Mouse (Mus musculus): ENCODE measurements around the gene Ifitm3. TPM values are rescaled to one million over a fixed set of nuclear protein-coding genes. Genes with fewer than 3 reads are reported as not detected.

Gene Ifitm3
- polyA plus RNA-seq, 1 experiment from 2014 or later, result 26.0 TPM

DNA sequence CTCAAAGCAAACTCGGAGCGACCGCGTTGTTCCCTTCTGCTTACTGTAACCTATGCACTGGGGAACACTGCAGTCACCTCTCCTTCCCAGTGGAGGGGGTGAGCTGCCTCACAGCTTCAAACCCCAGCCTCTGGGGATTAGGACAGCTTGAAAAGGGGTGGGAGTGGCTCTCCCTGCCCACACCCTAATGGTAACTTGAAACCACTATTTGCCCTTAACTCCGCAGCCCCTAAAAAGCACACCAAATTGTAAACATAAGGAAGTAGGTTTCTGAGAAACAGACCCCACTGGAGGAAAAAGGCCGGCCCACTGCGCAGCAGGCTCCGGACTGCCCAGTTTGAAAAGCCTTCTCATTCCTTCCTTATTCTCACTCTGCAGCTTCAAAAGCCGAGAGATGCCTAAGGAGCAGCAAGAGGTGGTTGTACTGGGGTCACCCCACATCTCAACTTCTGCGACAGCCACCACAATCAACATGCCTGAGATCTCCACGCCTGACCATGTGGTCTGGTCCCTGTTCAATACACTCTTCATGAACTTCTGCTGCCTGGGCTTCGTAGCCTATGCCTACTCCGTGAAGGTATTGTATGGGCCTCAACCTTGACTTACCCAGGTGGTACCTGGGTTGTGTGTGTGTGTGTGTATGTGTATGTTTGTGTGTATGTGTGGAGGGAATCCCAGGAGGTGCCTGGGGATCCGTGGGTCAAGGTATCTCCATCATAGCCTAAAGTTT is 42.5 kb downstream of the Ifitm3 start:
- 9% methylated on average over 14 of the region's 14 CpGs for WGBS
- Histone ChIP-seq H3K4me2 (replicated peaks) (no peak overlapping the region), H3K4me3 (no peak overlapping the region), H3K27me3 (0 out of 2 replicates have a peak, but pooled peaks cover 7% of the 10 kb centered on the region), H3K9me3 (replicated peaks) (no peaks in the 10 kb centered on the region), H3K9ac (no peak overlapping the region; the same call in 1 of the 2 replicates), H3K4me1 (peaks cover 4% of the 10 kb centered on the region), H3K27ac (no peak overlapping the region), H3K36me3 (no peaks in the 10 kb centered on the region)
- ATAC-seq (ENCODE audit: low FRiP score), result no peak

DNA sequence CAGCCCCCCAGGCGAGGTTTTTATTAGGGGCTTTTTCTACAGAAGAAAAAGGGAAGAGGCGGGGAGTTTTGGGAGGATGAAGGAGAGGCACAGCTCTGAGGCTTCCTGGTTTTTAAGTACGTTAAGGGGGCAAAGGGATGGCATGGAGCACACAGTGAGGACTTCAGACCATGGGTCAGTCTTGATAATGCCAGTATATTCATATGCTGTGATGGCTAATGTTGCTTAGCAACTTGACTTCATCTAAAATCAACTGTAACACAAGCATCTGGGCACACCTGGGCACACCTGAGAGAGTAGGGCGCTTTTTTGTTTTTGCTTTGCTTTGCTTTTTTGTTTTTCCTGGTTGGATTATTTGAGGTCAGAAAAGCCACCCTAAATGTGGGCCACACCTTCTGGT is 43.6 kb downstream of the Ifitm3 start, which contains the start of gene Ifitm1:
Gene Ifitm1 (plus strand): TSS at position 301 of the 400 bp plus-strand sequence.
- H3K36me3 ChIP-seq, result no peaks in the 10 kb centered on the region
- ATAC-seq (ENCODE audit: low FRiP score), result no peak

DNA sequence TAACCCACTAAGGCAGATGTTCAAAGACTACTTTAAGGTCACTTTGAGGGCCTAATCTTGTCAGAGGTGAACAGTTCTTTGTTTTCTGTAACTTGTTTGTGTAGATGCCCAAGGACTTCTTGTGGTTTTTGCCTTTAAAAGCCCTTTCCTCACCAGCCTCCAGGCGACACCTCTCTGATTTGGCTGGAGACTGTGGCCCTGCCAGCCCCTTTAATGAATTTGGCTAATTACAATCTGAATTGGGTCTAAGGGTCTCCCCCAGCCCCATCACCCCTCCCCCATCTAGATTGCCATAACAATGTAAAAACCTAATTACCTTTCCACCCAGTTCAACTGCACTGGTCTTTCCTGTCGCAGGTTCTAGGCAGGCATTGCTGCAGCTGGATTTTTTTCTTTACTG is 47.8 kb downstream of the Ifitm3 start:
- no peak for ATAC-seq (ENCODE audit: low FRiP score)
- Histone ChIP-seq H3K9ac (no peak overlapping the region), H3K36me3 (no peaks in the 10 kb centered on the region), H3K4me3 (no peak overlapping the region), H3K4me1 (peaks cover 9% of the 10 kb centered on the region), H3K27ac (no peak overlapping the region), H3K27me3 (no peaks in the 10 kb centered on the region), H3K9me3 (replicated peaks) (no peaks in the 10 kb centered on the region), H3K4me2 (replicated peaks) (no peak overlapping the region)
- WGBS, result 62% methylated on average over 2 of the region's 2 CpGs

More for the DNA sequence above, 43.6 kb downstream of the Ifitm3 start, which contains the start of gene Ifitm1:
- Histone ChIP-seq H3K27me3 (0 out of 2 replicates have a peak, but pooled peaks cover 7% of the 10 kb centered on the region), H3K27ac (no peak within 1 kb of the TSS), H3K4me1 (peaks cover 4% of the 10 kb centered on the region), H3K4me2 (replicated peaks) (no peak within 1 kb of the TSS), H3K4me3 (no peak within 1 kb of the TSS), H3K9ac (no peak within 1 kb of the TSS; the same call in 1 of the 2 replicates), H3K9me3 (replicated peaks) (no peaks in the 10 kb centered on the region)
- WGBS, result 84% methylated on average over 4 of the region's 4 CpGs

DNA sequence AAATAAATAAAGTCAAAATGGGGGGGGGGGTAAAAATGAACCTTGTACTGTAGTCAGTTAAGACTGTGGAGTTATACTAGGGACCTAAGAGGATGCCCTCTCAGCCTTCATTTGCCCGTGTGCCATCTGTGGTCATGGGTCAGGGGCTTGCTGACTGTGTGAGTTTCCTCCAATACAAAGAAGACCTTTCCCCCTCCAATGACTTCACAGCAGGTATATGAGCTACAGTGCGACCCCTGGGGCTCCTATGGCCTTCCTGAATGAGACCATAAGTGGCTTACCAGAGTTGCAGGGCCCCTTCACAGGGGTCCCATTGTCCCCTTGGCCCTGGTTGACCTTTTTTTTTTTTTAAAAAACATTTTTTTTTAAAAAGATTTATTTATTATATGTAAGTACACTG is 49.2 kb downstream of the Ifitm3 start:
- Histone ChIP-seq H3K4me1 (peaks cover 8% of the 10 kb centered on the region; the same call in 1 of the 2 replicates), H3K36me3 (no peaks in the 10 kb centered on the region), H3K27me3 (0 out of 2 replicates have a peak, but pooled peaks cover under 1% of the 10 kb centered on the region), H3K4me3 (no peak overlapping the region), H3K27ac (no peak overlapping the region), H3K9me3 (replicated peaks) (no peaks in the 10 kb centered on the region), H3K4me2 (replicated peaks) (no peak overlapping the region), H3K9ac (no peak overlapping the region)
- ATAC-seq (ENCODE audit: low FRiP score), result no peak
- 50% methylated on average over 2 of the region's 2 CpGs for WGBS

DNA sequence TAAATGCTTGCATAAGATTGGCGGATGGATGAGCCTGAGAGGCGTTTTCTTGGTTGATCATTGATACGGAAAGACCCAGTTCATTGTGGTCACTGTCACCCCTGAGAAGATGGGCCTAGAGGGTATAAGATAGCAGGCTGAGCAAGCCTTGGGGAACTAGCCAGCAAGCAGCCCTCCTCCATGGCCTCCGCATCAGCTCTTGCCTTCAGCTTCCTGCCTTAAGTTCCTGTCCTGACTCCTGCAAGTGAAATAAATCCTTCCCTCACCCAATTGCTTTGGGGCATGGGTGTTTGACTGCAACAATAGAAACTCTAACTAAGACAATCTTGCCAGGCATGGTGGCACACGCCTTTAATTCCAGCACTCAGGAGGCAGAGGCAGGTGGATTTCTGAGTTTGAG is 50.5 kb downstream of the Ifitm3 start:
- ATAC-seq (ENCODE audit: low FRiP score), result no peak
- no peak overlapping the region for H3K4me2 ChIP-seq (replicated peaks)
- peaks cover 12% of the 10 kb centered on the region for H3K4me1 ChIP-seq
- 0 out of 2 replicates have a peak, but pooled peaks cover 3% of the 10 kb centered on the region for H3K27me3 ChIP-seq
- no peak overlapping the region for H3K27ac ChIP-seq
- no peaks in the 10 kb centered on the region for H3K36me3 ChIP-seq
- H3K9ac ChIP-seq, result no peak overlapping the region
- H3K9me3 ChIP-seq (replicated peaks), result no peaks in the 10 kb centered on the region
- no peak overlapping the region for H3K4me3 ChIP-seq
- WGBS, result 61% methylated on average over 5 of the region's 5 CpGs

Other genes starting within 250 kb of the Ifitm3 start
- gene Cyp2e1, start 247.0 kb downstream of the Ifitm3 start, polyA plus RNA-seq (2016; fragmentation: Nextera tagmentation; extraction: Ambion mirVana), result not detected in 2 replicates
- 0.19 and 0.36 TPM in 2 replicates for gene Syce1, start 222.9 kb downstream of the Ifitm3 start, polyA plus RNA-seq (2016; fragmentation: Nextera tagmentation; extraction: Ambion mirVana)
- gene Zfp941, start 188.6 kb downstream of the Ifitm3 start, polyA plus RNA-seq (2016; fragmentation: Nextera tagmentation; extraction: Ambion mirVana), result 12.3 and 13.4 TPM in 2 replicates
- 0.93 TPM in 1 of 2 replicates, not detected in the other for gene Urah, start 175.8 kb downstream of the Ifitm3 start, polyA plus RNA-seq (2016; fragmentation: Nextera tagmentation; extraction: Ambion mirVana)
- not detected in 2 replicates for gene Scgb1c1, start 165.2 kb downstream of the Ifitm3 start, polyA plus RNA-seq (2016; fragmentation: Nextera tagmentation; extraction: Ambion mirVana)
- not detected in 2 replicates for gene Odf3, start 163.0 kb downstream of the Ifitm3 start, polyA plus RNA-seq (2016; fragmentation: Nextera tagmentation; extraction: Ambion mirVana)
- gene Gm45785, start 154.4 kb downstream of the Ifitm3 start, polyA plus RNA-seq (2016; fragmentation: Nextera tagmentation; extraction: Ambion mirVana), result not detected in 2 replicates
- 82.3 and 88.5 TPM in 2 replicates for gene Ric8a, start 153.8 kb downstream of the Ifitm3 start, polyA plus RNA-seq (2016; fragmentation: Nextera tagmentation; extraction: Ambion mirVana)
- gene Bet1l, start 153.2 kb downstream of the Ifitm3 start, polyA plus RNA-seq (2016; fragmentation: Nextera tagmentation; extraction: Ambion mirVana), result 30.9 and 33.4 TPM in 2 replicates
- gene Psmd13, start 128.8 kb downstream of the Ifitm3 start, polyA plus RNA-seq (2016; fragmentation: Nextera tagmentation; extraction: Ambion mirVana), result 279 and 282 TPM in 2 replicates
- 25.8 and 27.1 TPM in 2 replicates for gene Sirt3, start 128.5 kb downstream of the Ifitm3 start, polyA plus RNA-seq (2016; fragmentation: Nextera tagmentation; extraction: Ambion mirVana)
- 0.81 TPM in 1 of 2 replicates, not detected in the other for gene Cox8b, start 110.3 kb downstream of the Ifitm3 start, polyA plus RNA-seq (2016; fragmentation: Nextera tagmentation; extraction: Ambion mirVana)
- 0.13 and 0.27 TPM in 2 replicates for gene Nlrp6, start 89.9 kb downstream of the Ifitm3 start, polyA plus RNA-seq (2016; fragmentation: Nextera tagmentation; extraction: Ambion mirVana)
- gene Pgghg, start 69.4 kb downstream of the Ifitm3 start, polyA plus RNA-seq (2016; fragmentation: Nextera tagmentation; extraction: Ambion mirVana), result 15.5 and 16.8 TPM in 2 replicates
- 0.43 and 1.6 TPM in 2 replicates for gene Ifitm5, start 60.5 kb downstream of the Ifitm3 start, polyA plus RNA-seq (2016; fragmentation: Nextera tagmentation; extraction: Ambion mirVana)
- gene Gm45717, start 54.8 kb downstream of the Ifitm3 start, polyA plus RNA-seq (2016; fragmentation: Nextera tagmentation; extraction: Ambion mirVana), result 0.97 TPM in 1 of 2 replicates, not detected in the other
- gene Ifitm2, start 54.8 kb downstream of the Ifitm3 start, polyA plus RNA-seq (2016; fragmentation: Nextera tagmentation; extraction: Ambion mirVana), result 326 and 340 TPM in 2 replicates
- gene Ifitm1, start 43.5 kb downstream of the Ifitm3 start, polyA plus RNA-seq (2016; fragmentation: Nextera tagmentation; extraction: Ambion mirVana), result 8.8 and 9.1 TPM in 2 replicates
- gene Ifitm6, start 7.2 kb upstream of the Ifitm3 start, polyA plus RNA-seq (2016; fragmentation: Nextera tagmentation; extraction: Ambion mirVana), result not detected in 2 replicates
- gene Gm17387, start 18.4 kb upstream of the Ifitm3 start, polyA plus RNA-seq (2016; fragmentation: Nextera tagmentation; extraction: Ambion mirVana), result not detected in 2 replicates
- gene B4galnt4, start 50.3 kb upstream of the Ifitm3 start, polyA plus RNA-seq (2016; fragmentation: Nextera tagmentation; extraction: Ambion mirVana), result 46.1 and 46.5 TPM in 2 replicates
- 3.1 and 4.5 TPM in 2 replicates for gene Pkp3, start 67.4 kb upstream of the Ifitm3 start, polyA plus RNA-seq (2016; fragmentation: Nextera tagmentation; extraction: Ambion mirVana)
- gene Sigirr, start 89.8 kb upstream of the Ifitm3 start, polyA plus RNA-seq (2016; fragmentation: Nextera tagmentation; extraction: Ambion mirVana), result 1.7 and 2.6 TPM in 2 replicates
- gene Ano9, start 107.0 kb upstream of the Ifitm3 start, polyA plus RNA-seq (2016; fragmentation: Nextera tagmentation; extraction: Ambion mirVana), result 0.59 and 0.81 TPM in 2 replicates
- gene Ptdss2, start 111.6 kb upstream of the Ifitm3 start, polyA plus RNA-seq (2016; fragmentation: Nextera tagmentation; extraction: Ambion mirVana), result 76.0 and 76.5 TPM in 2 replicates
- gene Rnh1, start 162.1 kb upstream of the Ifitm3 start, polyA plus RNA-seq (2016; fragmentation: Nextera tagmentation; extraction: Ambion mirVana), result 61.0 and 61.9 TPM in 2 replicates
- 95.1 and 103 TPM in 2 replicates for gene Hras, start 183.2 kb upstream of the Ifitm3 start, polyA plus RNA-seq (2016; fragmentation: Nextera tagmentation; extraction: Ambion mirVana)
- gene Lrrc56, start 183.4 kb upstream of the Ifitm3 start, polyA plus RNA-seq (2016; fragmentation: Nextera tagmentation; extraction: Ambion mirVana), result 10.8 and 12.2 TPM in 2 replicates
- gene Lmntd2, start 203.3 kb upstream of the Ifitm3 start, polyA plus RNA-seq (2016; fragmentation: Nextera tagmentation; extraction: Ambion mirVana), result 3.3 and 3.9 TPM in 2 replicates
- 34.7 and 35.6 TPM in 2 replicates for gene Rassf7, start 205.1 kb upstream of the Ifitm3 start, polyA plus RNA-seq (2016; fragmentation: Nextera tagmentation; extraction: Ambion mirVana)
- gene Phrf1, start 218.0 kb upstream of the Ifitm3 start, polyA plus RNA-seq (2016; fragmentation: Nextera tagmentation; extraction: Ambion mirVana), result 95.5 and 99.3 TPM in 2 replicates

Measured in hindbrain, embryonic 12.5 days (tissue).